ENCODE assay signal across 8 mouse cellular contexts in genomic region chr10:128323516-128323915, GRCm38 (mm10). TPM values are rescaled to one million over a fixed set of nuclear protein-coding genes. Genes with fewer than 3 reads are reported as not detected.
DNase-seq lines count a peak whose midpoint lies in the region; ATAC-seq lines count a peak whose summit lies in the region.

No protein-coding gene starts in this region.

- peak overlapping the region; percentile 87 for H3K4me3 ChIP-seq in heart, embryonic 10.5 days
- H3K4me3 ChIP-seq in forebrain, embryonic 15.5 days: peak overlapping the region; percentile 87
- peak overlapping the region; percentile 91 for H3K4me3 ChIP-seq in liver, embryonic 15.5 days (replicated peaks)

- peak overlapping the region; percentile 97 for H3K9ac ChIP-seq in forebrain, embryonic 15.5 days (replicated peaks)
- H3K9ac ChIP-seq in liver, embryonic 15.5 days: peak overlapping the region; percentile 91

- peaks cover 66% of the 10 kb centered on the region for H3K36me3 ChIP-seq in heart, embryonic 10.5 days
- H3K36me3 ChIP-seq in forebrain, embryonic 15.5 days: peaks cover 49% of the 10 kb centered on the region
- H3K36me3 ChIP-seq in liver, embryonic 15.5 days (replicated peaks): peaks cover 51% of the 10 kb centered on the region

- intact Hi-C loops in heart, postnatal 25 days (cut with DNase I): no loop called here

- no peak for DNase-seq in heart, embryonic 10.5 days (ENCODE audit: low spot score)
- DNase-seq in heart, postnatal 25 days (ENCODE audit: low spot score): no peak
- DNase-seq in CD4-positive helper T cell, adult 2 months (ENCODE audit: low read depth, low spot score): peak; percentile 55
- DNase-seq in right cerebral cortex, adult 2 months (ENCODE audit: low spot score in 2 of 2): no peak
- no peak for DNase-seq in adrenal gland, adult 2 months
- DNase-seq in kidney, postnatal 25 days: no peak

- no peaks in the 10 kb centered on the region for H3K27me3 ChIP-seq in heart, embryonic 10.5 days (ENCODE audit: insufficient read depth, poor library complexity, severe bottlenecking)
- H3K27me3 ChIP-seq in forebrain, embryonic 15.5 days: no peaks in the 10 kb centered on the region
- H3K27me3 ChIP-seq in liver, embryonic 15.5 days: no peaks in the 10 kb centered on the region

- H3K4me1 ChIP-seq in heart, embryonic 10.5 days: peaks cover 10% of the 10 kb centered on the region
- peaks cover 21% of the 10 kb centered on the region for H3K4me1 ChIP-seq in forebrain, embryonic 15.5 days
- peaks cover 28% of the 10 kb centered on the region for H3K4me1 ChIP-seq in liver, embryonic 15.5 days (replicated peaks)

- no peaks in the 10 kb centered on the region for H3K9me3 ChIP-seq in heart, embryonic 10.5 days
- H3K9me3 ChIP-seq in forebrain, embryonic 15.5 days: no peaks in the 10 kb centered on the region
- H3K9me3 ChIP-seq in liver, embryonic 15.5 days (replicated peaks): no peaks in the 10 kb centered on the region

- 79% methylated on average over 8 of the region's 8 CpGs for WGBS in heart, embryonic 10.5 days
- WGBS in forebrain, embryonic 15.5 days: 85% methylated on average over 8 of the region's 8 CpGs
- WGBS in liver, embryonic 15.5 days (ENCODE audit: insufficient replicate concordance): 37% methylated on average over 8 of the region's 8 CpGs

- H3K27ac ChIP-seq in heart, embryonic 10.5 days: peak overlapping the region; percentile 98
- peak overlapping the region; percentile 97; the same call in 1 of the 2 replicates for H3K27ac ChIP-seq in forebrain, embryonic 15.5 days (replicated peaks)
- peak overlapping the region; percentile 88 for H3K27ac ChIP-seq in liver, embryonic 15.5 days (replicated peaks)

- ATAC-seq in forebrain, embryonic 15.5 days (replicated peaks): no peak
- ATAC-seq in liver, embryonic 15.5 days (ENCODE audit: insufficient read depth): no peak

- H3K4me2 ChIP-seq in forebrain, embryonic 15.5 days (replicated peaks): peak overlapping the region; percentile 75
- peak overlapping the region; percentile 90 for H3K4me2 ChIP-seq in liver, embryonic 15.5 days

RNA-seq across cellular contexts. Expression of gene Cnpy2, which starts 1.3 kb away (rescaled TPM):
- 220 and 255 TPM in 2 replicates for polyA plus RNA-seq in heart, embryonic 10.5 days (2016; fragmentation: Nextera tagmentation; extraction: Ambion mirVana)
- 10 to 100 TPM; 58.9 to 62.5 TPM for total RNA-seq in heart, postnatal 25 days (2021)
- polyA plus RNA-seq in forebrain, embryonic 15.5 days (2015; fragmentation: Nextera tagmentation; extraction: Ambion mirVana): 208 and 216 TPM in 2 replicates
- polyA plus RNA-seq in liver, embryonic 15.5 days (2015; fragmentation: Nextera tagmentation; extraction: Ambion mirVana): 85.8 and 90.0 TPM in 2 replicates
- total RNA-seq in adrenal gland, adult 2 months (2021): 100 to 1,000 TPM; 180 to 204 TPM
- polyA plus RNA-seq in adrenal gland, adult 2 months (2012; rRNA removed): 20.1 and 28.6 TPM in 2 replicates

RNA-seq across cellular contexts. Expression of gene Cs, which starts 14.0 kb away (rescaled TPM):
- 347 and 474 TPM in 2 replicates for polyA plus RNA-seq in heart, embryonic 10.5 days (2016; fragmentation: Nextera tagmentation; extraction: Ambion mirVana)
- total RNA-seq in heart, postnatal 25 days (2021): 1,000 to 10,000 TPM; 1,194 to 1,233 TPM
- 233 and 237 TPM in 2 replicates for polyA plus RNA-seq in forebrain, embryonic 15.5 days (2015; fragmentation: Nextera tagmentation; extraction: Ambion mirVana)
- polyA plus RNA-seq in liver, embryonic 15.5 days (2015; fragmentation: Nextera tagmentation; extraction: Ambion mirVana): 115 and 121 TPM in 2 replicates
- total RNA-seq in adrenal gland, adult 2 months (2021): 100 to 1,000 TPM; 391 to 444 TPM
- polyA plus RNA-seq in adrenal gland, adult 2 months (2012; rRNA removed): 315 and 332 TPM in 2 replicates

RNA-seq across cellular contexts. Expression of gene Pan2, which starts 20.4 kb away (rescaled TPM):
- polyA plus RNA-seq in heart, embryonic 10.5 days (2016; fragmentation: Nextera tagmentation; extraction: Ambion mirVana): 29.9 and 31.4 TPM in 2 replicates
- total RNA-seq in heart, postnatal 25 days (2021): 1 to 10 TPM; 8.2 to 9.4 TPM
- 27.6 and 30.9 TPM in 2 replicates for polyA plus RNA-seq in forebrain, embryonic 15.5 days (2015; fragmentation: Nextera tagmentation; extraction: Ambion mirVana)
- polyA plus RNA-seq in liver, embryonic 15.5 days (2015; fragmentation: Nextera tagmentation; extraction: Ambion mirVana): 12.9 and 14.3 TPM in 2 replicates
- total RNA-seq in adrenal gland, adult 2 months (2021): 10 to 100 TPM; 13.8 to 18.3 TPM
- polyA plus RNA-seq in adrenal gland, adult 2 months (2012; rRNA removed): 17.2 and 20.4 TPM in 2 replicates

RNA-seq across cellular contexts. Expression of gene Il23a, which starts 25.0 kb away (rescaled TPM):
- polyA plus RNA-seq in heart, embryonic 10.5 days (2016; fragmentation: Nextera tagmentation; extraction: Ambion mirVana): 0.25 and 0.48 TPM in 2 replicates
- total RNA-seq in heart, postnatal 25 days (2021): under 1 TPM in 1 of 2 experiments, not detected in 1; 0.18 TPM
- polyA plus RNA-seq in forebrain, embryonic 15.5 days (2015; fragmentation: Nextera tagmentation; extraction: Ambion mirVana): 0.11 TPM in 1 of 2 replicates, not detected in the other
- not detected in 2 replicates for polyA plus RNA-seq in liver, embryonic 15.5 days (2015; fragmentation: Nextera tagmentation; extraction: Ambion mirVana)
- total RNA-seq in adrenal gland, adult 2 months (2021): not detected
- polyA plus RNA-seq in adrenal gland, adult 2 months (2012; rRNA removed): not detected in 2 replicates

RNA-seq across cellular contexts. Expression of gene Coq10a, which starts 45.3 kb away (rescaled TPM):
- 9.7 and 10.7 TPM in 2 replicates for polyA plus RNA-seq in heart, embryonic 10.5 days (2016; fragmentation: Nextera tagmentation; extraction: Ambion mirVana)
- total RNA-seq in heart, postnatal 25 days (2021): 100 to 1,000 TPM; 272 to 314 TPM
- 33.7 and 35.7 TPM in 2 replicates for polyA plus RNA-seq in forebrain, embryonic 15.5 days (2015; fragmentation: Nextera tagmentation; extraction: Ambion mirVana)
- 4.6 and 5.2 TPM in 2 replicates for polyA plus RNA-seq in liver, embryonic 15.5 days (2015; fragmentation: Nextera tagmentation; extraction: Ambion mirVana)
- 10 to 100 TPM; 72.2 to 77.1 TPM for total RNA-seq in adrenal gland, adult 2 months (2021)
- polyA plus RNA-seq in adrenal gland, adult 2 months (2012; rRNA removed): 44.2 and 116 TPM in 2 replicates
